Mouse (Mus musculus) heart, postnatal 0 days (tissue): ENCODE data around the gene Akna.

Experiments
- CTCF ChIP-seq: IDR thresholded peaks from 2 replicates; pipeline ENCODE4 v1.5.1; 2016; ENCODE audit warnings: antibody characterized with exemption, control low read depth, low read depth
- EP300 ChIP-seq: IDR thresholded peaks from 2 replicates; pipeline ENCODE4 v1.6.1; 2016; ENCODE audit warnings: antibody characterized with exemption, low read depth

DNA sequence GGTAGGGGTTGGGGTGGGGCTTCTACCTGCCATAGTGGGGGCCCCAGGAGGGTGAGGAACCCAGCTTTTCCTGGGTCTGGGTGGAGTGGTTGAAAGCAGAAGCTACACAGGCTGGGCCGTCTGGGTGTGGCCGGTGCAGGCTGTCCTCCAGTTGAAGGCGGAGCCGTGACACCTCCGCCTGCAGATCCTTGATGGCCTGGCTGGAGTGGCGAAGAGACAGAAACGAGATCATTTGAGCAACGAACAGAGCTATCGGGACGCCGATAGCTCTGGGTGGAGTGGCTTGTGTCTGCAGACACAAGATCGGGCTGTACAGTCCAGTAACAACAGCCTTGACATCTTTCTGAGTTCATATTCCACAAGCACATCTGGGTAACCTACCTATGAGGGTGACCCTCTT lies 28.8 kb downstream of the Akna start:
- no peak for TF ChIP-seq CTCF
- TF ChIP-seq EP300 = no peak
